Mouse (Mus musculus) spleen, adult 2 months (tissue): Measurements from ENCODE around the gene Wdr26.

ENCODE experiments used
- CTCF ChIP-seq: fragments of 200-500 bp; IDR thresholded peaks from 2 replicates; pipeline ENCODE4 v1.5.1; 2011; ENCODE audit warnings: mild to moderate bottlenecking, inconsistent platforms; ENCODE audit not compliant: insufficient read depth, insufficient read length, insufficient replicate concordance; ENCODE audit errors: extremely low read depth
- POLR2A ChIP-seq: fragments of 200-500 bp; IDR thresholded peaks from 2 replicates; pipeline ENCODE4 v1.6.1; 2011; ENCODE audit warnings: low read depth, low read length, inconsistent platforms

GRCm38 (mm10) chr1:181228591-181228990 is 16.8 kb upstream of the Wdr26 start:
- TF ChIP-seq POLR2A (no peak), CTCF (no peak)
